Mouse (Mus musculus) spleen, adult 2 months (tissue): Measurements from ENCODE around the gene Ttc38.
A peak's percentile ranks its signal among the peaks of the same experiment; 100 is the strongest.

Source experiments
- CTCF ChIP-seq: fragments of 200-500 bp; IDR thresholded peaks from 2 replicates; pipeline ENCODE4 v1.5.1; 2011; ENCODE audit warnings: mild to moderate bottlenecking, inconsistent platforms; ENCODE audit not compliant: insufficient read depth, insufficient read length, insufficient replicate concordance; ENCODE audit errors: extremely low read depth
- POLR2A ChIP-seq: fragments of 200-500 bp; IDR thresholded peaks from 2 replicates; pipeline ENCODE4 v1.6.1; 2011; ENCODE audit warnings: low read depth, low read length, inconsistent platforms

DNA sequence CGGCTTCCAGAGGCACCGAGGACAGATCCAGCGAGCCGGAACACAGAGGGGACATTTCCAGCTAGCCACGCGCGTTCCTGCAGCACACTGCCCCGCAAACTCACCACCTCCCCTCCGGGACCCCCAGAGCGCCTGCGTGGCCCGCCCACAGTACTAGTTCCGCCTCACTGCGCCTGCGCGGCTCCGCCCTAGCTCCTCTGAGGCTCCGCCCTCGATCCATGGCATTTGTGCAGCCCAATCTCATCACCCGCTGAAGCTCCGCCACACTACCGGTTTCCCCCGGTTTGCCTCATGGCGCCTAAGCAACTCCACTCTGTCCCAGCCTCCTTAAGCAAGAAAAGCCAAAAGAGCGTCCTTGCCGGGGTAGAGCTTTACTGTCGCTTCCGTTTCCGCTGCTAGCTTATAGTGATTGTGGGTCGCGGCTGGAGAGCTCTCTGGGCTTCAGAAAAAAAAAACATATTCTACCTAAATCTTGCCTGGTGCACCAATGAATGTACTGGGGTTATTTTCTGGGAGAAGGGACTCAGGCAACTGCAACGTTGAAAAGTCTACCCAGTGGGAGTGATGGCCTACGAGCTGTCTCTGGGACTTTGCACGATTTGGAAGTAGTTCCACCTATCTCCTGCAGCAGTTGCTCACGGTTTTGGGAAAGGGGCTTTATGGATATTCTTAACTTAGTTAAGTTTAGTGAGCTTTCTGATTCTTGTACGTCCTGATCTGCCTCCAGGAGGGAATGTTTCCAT, 20.4 kb upstream of the Ttc38 start, which contains the start of gene Cdpf1:
- TF ChIP-seq POLR2A = peak; percentile 76
- no peak for TF ChIP-seq CTCF
